Mouse (Mus musculus) liver, embryonic 14.5 days (tissue): ENCODE measurements at regions not wholly inside any gene's neighbourhood (a gene's known extent, or its start where the extent isn't known, plus 50 kb on each side); places are given as distances from the start of the nearest gene placed in this dataset.

Source experiments
- ATAC-seq: fragments of 200-750 bp; cut with Nextera tagmentation; 2 replicates; pipeline ENCODE4 v1.8.0; 2017; ENCODE audit warnings: moderate number of reproducible peaks, mild to moderate bottlenecking, moderate library complexity; ENCODE audit not compliant: insufficient read depth
- DNase-seq, 3 experiments: peaks; one replicate each; pipeline ENCODE4 v3.0.0-alpha.2; 2012 to 2013; ENCODE audit warnings: low read depth in 3 of 3, low spot score in 3 of 3
- H3K27ac ChIP-seq: fragments of 300-500 bp; sonication (generic); 2 replicates; pipeline ENCODE4 v1.5.1; 2014; ENCODE audit warnings: moderate library complexity, mild to moderate bottlenecking, control low read depth, inconsistent platforms
- H3K27me3 ChIP-seq: fragments of 300-500 bp; sonication (generic); 2 replicates; pipeline ENCODE4 v1.6.1; 2014; ENCODE audit warnings: mild to moderate bottlenecking, low read length, moderate library complexity; ENCODE audit not compliant: control insufficient read depth, insufficient read depth
- H3K36me3 ChIP-seq: fragments of 300-500 bp; sonication (generic); replicated peaks from 2 replicates; pipeline ENCODE4 v1.6.1; 2014; ENCODE audit warnings: low read depth; ENCODE audit not compliant: control insufficient read depth, insufficient read depth
- H3K4me1 ChIP-seq, 2 experiments: fragments of 200-500 bp in 1 of 2; fragments of 300-500 bp in 1 of 2; sonication (generic) in 1 of 2; replicated peaks; 2 replicates each; pipeline ENCODE4 v1.6.1; 2012 to 2014; ENCODE audit warnings: antibody characterized with exemption in 1 of 2, inconsistent platforms in 1 of 2, low read length in 1 of 2; ENCODE audit not compliant: control insufficient read depth in 2 of 2, insufficient read depth in 2 of 2
- H3K4me2 ChIP-seq: fragments of 300-500 bp; sonication (generic); 2 replicates; pipeline ENCODE4 v1.6.1; 2014; ENCODE audit warnings: low read depth, mild to moderate bottlenecking, control low read depth, moderate library complexity
- H3K4me3 ChIP-seq, 2 experiments: fragments of 200-500 bp in 1 of 2; fragments of 300-500 bp in 1 of 2; sonication (generic) in 1 of 2; 2 replicates each; pipeline ENCODE4 v1.5.1; 2012 to 2014; ENCODE audit warnings: low read depth in 2 of 2, low read length in 2 of 2, mild to moderate bottlenecking in 2 of 2, control low read depth in 1 of 2, inconsistent platforms in 1 of 2, moderate library complexity in 1 of 2; ENCODE audit not compliant: insufficient read depth in 1 of 2
- H3K9ac ChIP-seq: fragments of 300-500 bp; sonication (generic); replicated peaks from 2 replicates; pipeline ENCODE4 v1.6.1; 2014; ENCODE audit warnings: mild to moderate bottlenecking, control low read depth, moderate library complexity
- H3K9me3 ChIP-seq: fragments of 300-500 bp; sonication (generic); 2 replicates; pipeline ENCODE4 v1.6.1; 2016; ENCODE audit warnings: low read length, mixed read lengths; ENCODE audit not compliant: control insufficient read depth
- CTCF ChIP-seq: IDR thresholded peaks from 2 replicates; pipeline ENCODE4 v1.5.1; 2016; ENCODE audit warnings: antibody characterized with exemption, low read depth, control low read depth
- EP300 ChIP-seq: IDR thresholded peaks from 2 replicates; pipeline ENCODE4 v1.6.1; 2016; ENCODE audit warnings: antibody characterized with exemption, low read depth
- WGBS: fragments of 180-500 bp; shearing (Covaris S2); extraction: QIAGEN DNeasy Blood & Tissue Kit; methylation state at CpG from one replicate; pipeline ENCODE4 v1.1.7; 2014; ENCODE audit not compliant: insufficient replicate concordance; 5-methylcytosine and 5-hydroxymethylcytosine counted together

GRCm38 (mm10) chr1:35838625-35839024 is 229.6 kb upstream of the Hs6st1 start:
- Histone ChIP-seq H3K4me1 (no peaks in the 10 kb centered on the region), H3K4me3 (no peak overlapping the region), H3K9ac (no peak overlapping the region), H3K4me2 (no peak overlapping the region), H3K27ac (no peak overlapping the region), H3K9me3 (no peaks in the 10 kb centered on the region), H3K27me3 (no peaks in the 10 kb centered on the region), H3K36me3 (no peaks in the 10 kb centered on the region)
- TF ChIP-seq CTCF, result no peak
- TF ChIP-seq EP300, result no peak
- ATAC-seq, result no peak
- no peak for DNase-seq
- 53% methylated on average over 3 of the region's 3 CpGs for WGBS

DNA sequence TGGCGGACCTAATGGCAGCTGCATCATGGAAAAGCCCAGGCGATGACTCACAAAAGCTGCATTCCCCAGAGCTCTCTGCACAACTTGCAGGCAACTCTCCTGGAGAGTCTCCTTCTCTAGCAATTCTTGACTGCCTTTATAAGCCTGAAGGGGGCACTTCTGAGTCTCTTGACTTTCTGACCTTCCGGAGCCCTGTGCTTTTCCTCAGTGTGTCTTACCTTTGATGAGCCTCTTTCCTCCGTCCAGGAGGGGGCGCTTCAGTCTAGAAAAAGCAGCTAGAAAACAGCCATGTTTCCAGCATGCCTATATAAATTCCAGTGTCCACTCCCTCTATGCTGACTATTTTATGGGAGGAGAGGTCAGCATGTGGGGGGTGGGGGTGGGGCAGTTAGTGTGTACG is 228.8 kb upstream of the Hs6st1 start:
- WGBS, result 47% methylated on average over 6 of the region's 6 CpGs
- H3K9ac ChIP-seq, result no peak overlapping the region
- H3K9me3 ChIP-seq, result no peaks in the 10 kb centered on the region
- H3K4me3 ChIP-seq, result no peak overlapping the region
- no peak for ATAC-seq
- no peaks in the 10 kb centered on the region for H3K4me1 ChIP-seq
- DNase-seq, result peak; percentile 26 to 44 (median 36)
- TF ChIP-seq EP300, result no peak
- peak; percentile 65 for TF ChIP-seq CTCF
- H3K36me3 ChIP-seq, result no peaks in the 10 kb centered on the region
- no peak overlapping the region for H3K27ac ChIP-seq
- no peaks in the 10 kb centered on the region for H3K27me3 ChIP-seq
- no peak overlapping the region for H3K4me2 ChIP-seq

DNA sequence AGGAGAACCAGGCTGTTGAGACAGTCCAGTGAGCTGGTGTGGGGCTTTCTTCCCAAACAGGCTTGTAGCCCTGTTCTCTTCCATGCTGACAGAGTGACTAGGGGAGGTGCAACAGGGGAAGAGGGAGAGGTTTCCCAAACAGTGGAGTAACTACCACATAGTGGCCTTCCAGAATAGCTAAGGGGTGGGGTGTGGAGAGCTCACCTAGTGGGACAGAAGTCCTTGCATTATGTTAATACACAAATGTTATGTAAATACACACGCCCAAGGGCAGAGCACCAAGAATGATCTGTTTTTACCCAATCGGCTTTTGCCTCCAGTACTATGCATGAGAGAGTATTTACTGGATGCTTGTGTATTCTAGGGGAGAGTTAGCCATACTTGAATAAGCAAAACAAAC is 226.6 kb upstream of the Hs6st1 start:
- H3K27ac ChIP-seq, result no peak overlapping the region
- 52% methylated on average over 2 of the region's 2 CpGs for WGBS
- TF ChIP-seq CTCF, result no peak
- TF ChIP-seq EP300, result no peak
- H3K4me3 ChIP-seq, result no peak overlapping the region
- H3K4me2 ChIP-seq, result no peak overlapping the region
- no peaks in the 10 kb centered on the region for H3K36me3 ChIP-seq
- H3K9ac ChIP-seq, result no peak overlapping the region
- H3K27me3 ChIP-seq, result no peaks in the 10 kb centered on the region
- ATAC-seq (no peak), DNase-seq (no peak)
- no peaks in the 10 kb centered on the region for H3K9me3 ChIP-seq
- H3K4me1 ChIP-seq, result no peaks in the 10 kb centered on the region

DNA sequence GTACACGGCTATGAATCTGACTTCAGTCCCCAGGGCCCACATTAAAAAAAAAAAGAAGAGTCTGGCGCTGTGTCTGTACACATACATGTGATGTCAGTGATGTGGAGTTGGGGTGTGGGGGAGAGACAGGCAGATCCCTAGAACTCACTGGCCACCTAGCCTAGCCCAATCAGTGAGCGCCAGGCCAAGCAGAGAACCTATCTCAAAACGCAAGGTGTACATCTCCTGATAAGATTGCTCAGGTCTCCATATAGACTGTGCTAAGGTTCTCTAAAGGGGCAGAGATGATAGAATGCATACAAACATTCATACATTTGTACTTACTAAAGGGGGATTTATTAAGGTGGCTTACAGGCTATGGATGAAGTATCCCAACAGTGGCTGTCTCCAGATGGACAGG is 225.5 kb upstream of the Hs6st1 start:
- no peak overlapping the region for H3K9ac ChIP-seq
- no peak for ATAC-seq
- WGBS, result 58% methylated on average over 4 of the region's 4 CpGs
- H3K36me3 ChIP-seq, result no peaks in the 10 kb centered on the region
- H3K4me3 ChIP-seq, result no peak overlapping the region
- no peaks in the 10 kb centered on the region for H3K27me3 ChIP-seq
- H3K4me1 ChIP-seq, result no peaks in the 10 kb centered on the region
- DNase-seq, result no peak
- H3K9me3 ChIP-seq, result no peaks in the 10 kb centered on the region
- H3K4me2 ChIP-seq, result no peak overlapping the region
- no peak overlapping the region for H3K27ac ChIP-seq
- TF ChIP-seq CTCF (no peak), EP300 (no peak)

DNA sequence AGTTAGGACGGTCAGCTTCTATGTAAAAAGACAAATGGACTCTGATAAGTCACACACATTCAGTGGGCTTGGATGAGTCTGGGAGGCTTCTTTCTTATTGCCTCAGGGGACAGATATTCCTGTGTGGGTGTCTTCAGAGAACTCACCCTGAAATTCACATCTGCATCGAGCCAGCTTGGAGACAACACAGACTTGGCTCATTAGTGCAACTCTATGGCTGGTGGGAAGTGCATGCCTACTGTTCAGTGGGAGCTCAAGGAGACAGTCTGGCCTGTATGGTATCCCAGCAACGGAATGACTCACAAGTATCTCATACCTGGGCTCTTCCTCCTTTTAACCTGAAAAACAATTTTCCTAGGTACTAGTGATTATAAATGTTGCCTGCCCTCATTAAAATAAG is 224.6 kb upstream of the Hs6st1 start:
- no peaks in the 10 kb centered on the region for H3K36me3 ChIP-seq
- H3K9ac ChIP-seq, result no peak overlapping the region
- H3K4me2 ChIP-seq, result no peak overlapping the region
- 50% methylated on average over 3 of the region's 3 CpGs for WGBS
- TF ChIP-seq EP300 (no peak), CTCF (no peak)
- H3K27ac ChIP-seq, result no peak overlapping the region
- no peak overlapping the region for H3K4me3 ChIP-seq
- no peaks in the 10 kb centered on the region for H3K4me1 ChIP-seq
- no peaks in the 10 kb centered on the region for H3K27me3 ChIP-seq
- ATAC-seq (no peak), DNase-seq (no peak)
- no peaks in the 10 kb centered on the region for H3K9me3 ChIP-seq
